Mouse (Mus musculus) E14TG2a.4 (cell line): Measurements from ENCODE around the gene Polr1e.

Source experiments
- CTCF ChIP-seq: conservative IDR thresholded peaks from 2 replicates; pipeline ENCODE4 v1.5.1; 2014; ENCODE audit warnings: low read length
- NANOG ChIP-seq: IDR thresholded peaks from 2 replicates; pipeline ENCODE4 v1.6.1; 2014; ENCODE audit warnings: borderline replicate concordance, low read length, mixed read lengths

GRCm38 (mm10) chr4:44993847-44994246 lies 24.5 kb upstream of the Polr1e start:
- TF ChIP-seq CTCF (no peak), NANOG (no peak)
